In genomic region chr7:58822147-58822681, GRCm38 (mm10) we compare ENCODE assay signal across 11 mouse cellular contexts.
DNase-seq lines count a peak whose midpoint lies in the region; ATAC-seq and TF ChIP-seq lines count a peak whose summit lies in the region.
"Had no signal": no experiment of that assay in that cellular context is flagged by ENCODE, and none has a peak within 500 bp of the region (broad histone marks: within the 10 kb centered on the region; RNA-seq: fewer than 3 reads in every experiment).

No protein-coding gene starts in this region.

- TF ChIP-seq CTCF in embryonic fibroblast, embryonic 13.5 days (IDR thresholded peaks at IDR 0.05; ENCODE audit: borderline replicate concordance, insufficient read depth, low read length): no peak
- no peak for TF ChIP-seq CTCF in lung, adult 2 months (IDR thresholded peaks at IDR 0.05; ENCODE audit: insufficient read depth, low read length)

- H3K9ac ChIP-seq in embryonic facial prominence, embryonic 14.5 days (ENCODE audit: low read depth, low read length): no peak overlapping the region

- no peaks in the 10 kb centered on the region for H3K9me3 ChIP-seq in embryonic facial prominence, embryonic 14.5 days (ENCODE audit: control insufficient read depth, low read length)
- H3K9me3 ChIP-seq in embryonic facial prominence, embryonic 10.5 days: no peaks in the 10 kb centered on the region
- H3K9me3 ChIP-seq: limb, embryonic 10.5 days had no signal

- DNase-seq in embryonic facial prominence, embryonic 14.5 days (ENCODE audit: low spot score): no peak
- no peak for DNase-seq in embryonic facial prominence, embryonic 10.5 days (ENCODE audit: low spot score)
- DNase-seq in 3134 (ENCODE audit: extremely low read depth, insufficient read length, low spot score): peak; percentile 50
- no peak for DNase-seq in kidney, adult 11 months
- DNase-seq in lung, adult 2 months: no peak
- DNase-seq in heart, adult 9 months (ENCODE audit: low spot score in 2 of 2): no peak
- DNase-seq: cerebellum, adult 11 months; lung, postnatal 14 days had no signal

- no peak overlapping the region for H3K4me3 ChIP-seq in embryonic facial prominence, embryonic 14.5 days (ENCODE audit: low read depth, low read length)
- H3K4me3 ChIP-seq in embryonic facial prominence, embryonic 10.5 days: no peak overlapping the region
- H3K4me3 ChIP-seq in embryonic fibroblast, embryonic 13.5 days (ENCODE audit: insufficient read depth, low read length): no peak overlapping the region
- no peak overlapping the region for H3K4me3 ChIP-seq in lung, adult 2 months (replicated peaks; ENCODE audit: extremely low read depth, low read depth, low read length)
- H3K4me3 ChIP-seq: limb, embryonic 10.5 days had no signal

- H3K4me2 ChIP-seq in embryonic facial prominence, embryonic 14.5 days (ENCODE audit: low read depth, low read length): no peak overlapping the region

- H3K36me3 ChIP-seq in embryonic facial prominence, embryonic 14.5 days (ENCODE audit: control insufficient read depth, insufficient read depth, low read length): 0 out of 2 replicates have a peak, but pooled peaks cover under 1% of the 10 kb centered on the region
- H3K36me3 ChIP-seq in embryonic facial prominence, embryonic 10.5 days (replicated peaks): no peaks in the 10 kb centered on the region; the same call in 1 of the 2 replicates
- H3K36me3 ChIP-seq: limb, embryonic 10.5 days had no signal

- no peaks in the 10 kb centered on the region for H3K27me3 ChIP-seq in embryonic facial prominence, embryonic 14.5 days (replicated peaks; ENCODE audit: control insufficient read depth, insufficient read depth, low read length)
- H3K27me3 ChIP-seq in embryonic facial prominence, embryonic 10.5 days (replicated peaks; ENCODE audit: low read depth, poor library complexity, severe bottlenecking): no peaks in the 10 kb centered on the region

- TF ChIP-seq POLR2A in embryonic fibroblast, embryonic 13.5 days (IDR thresholded peaks at IDR 0.05; ENCODE audit: low read depth, low read length): no peak
- no peak for TF ChIP-seq POLR2A in lung, adult 2 months (IDR thresholded peaks at IDR 0.05; ENCODE audit: borderline replicate concordance, extremely low read depth, low read depth, low read length)

- 64% methylated on average over 6 of the region's 6 CpGs for WGBS in embryonic facial prominence, embryonic 14.5 days
- WGBS in embryonic facial prominence, embryonic 10.5 days: 69% methylated on average over 6 of the region's 6 CpGs
- 61% methylated on average over 6 of the region's 6 CpGs for WGBS in lung, adult 2 months

- H3K27ac ChIP-seq in embryonic facial prominence, embryonic 14.5 days (replicated peaks; ENCODE audit: low read depth, low read length): no peak overlapping the region
- H3K27ac ChIP-seq in embryonic facial prominence, embryonic 10.5 days (replicated peaks): no peak overlapping the region
- peak overlapping the region; percentile 98 for H3K27ac ChIP-seq in embryonic fibroblast, embryonic 13.5 days (ENCODE audit: insufficient read depth, low read length)
- H3K27ac ChIP-seq: limb, embryonic 10.5 days had no signal

- no peaks in the 10 kb centered on the region for H3K4me1 ChIP-seq in embryonic facial prominence, embryonic 14.5 days (ENCODE audit: control insufficient read depth, insufficient read depth, low read length)
- no peaks in the 10 kb centered on the region for H3K4me1 ChIP-seq in embryonic facial prominence, embryonic 10.5 days
- peaks cover 22% of the 10 kb centered on the region for H3K4me1 ChIP-seq in embryonic fibroblast, embryonic 13.5 days (ENCODE audit: control insufficient read depth, insufficient read depth, low read length)
- H3K4me1 ChIP-seq in lung, adult 2 months (ENCODE audit: control insufficient read depth, insufficient read depth, low read length): no peaks in the 10 kb centered on the region
- H3K4me1 ChIP-seq: limb, embryonic 10.5 days had no signal

- ATAC-seq in embryonic facial prominence, embryonic 14.5 days (ENCODE audit: low read depth): 0 out of 2 replicates have a peak, but pooled peaks have one; percentile 30
- ATAC-seq in inflammation-experienced regulatory T-cells, adult 6 months: peak; percentile 88
